Mouse (Mus musculus): ENCODE data around the gene Erp29. TPM values are rescaled to one million over a fixed set of nuclear protein-coding genes. Genes with fewer than 3 reads are reported as not detected.

Gene Erp29
- polyA plus RNA-seq, 1 experiment = 86.0 TPM

DNA sequence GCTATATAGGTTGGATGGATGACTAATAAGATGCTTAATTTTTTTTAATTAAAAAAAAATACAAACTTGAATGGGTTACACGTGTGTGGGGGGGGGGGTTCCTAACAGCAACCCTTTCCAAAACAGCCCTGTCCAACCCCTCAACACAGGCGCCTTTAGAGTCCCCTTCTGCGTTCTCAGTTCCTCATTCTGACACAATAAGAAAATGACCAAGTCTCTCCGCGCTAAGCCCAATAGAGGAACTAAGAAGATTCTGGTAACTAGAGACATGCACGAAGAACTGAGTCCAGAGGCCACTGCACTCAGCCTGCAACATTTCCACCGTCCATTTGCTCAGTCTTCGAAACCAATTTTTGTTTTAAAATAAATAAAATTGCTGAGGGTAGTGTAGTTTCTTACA, 1.1 kb downstream of the Erp29 start:
- H3K27me3 ChIP-seq (ENCODE audit: control insufficient read depth, insufficient read depth, insufficient read length) = no peaks in the 10 kb centered on the region
- H3K4me3 ChIP-seq = peak overlapping the region; percentile 95
- peaks cover 4% of the 10 kb centered on the region for H3K36me3 ChIP-seq (ENCODE audit: control insufficient read depth, insufficient read depth)
- peak overlapping the region; percentile 89 for H3ac ChIP-seq (ENCODE audit: control insufficient read depth, insufficient read length)
- TF ChIP-seq MYOD1 (IDR thresholded peaks at IDR 0.05; ENCODE audit: control insufficient read depth in 1 of 3, insufficient read length in 2 of 3, low read depth in 2 of 3) (no peak), E2F4 (IDR thresholded peaks at IDR 0.05; ENCODE audit: insufficient read depth) (no peak), MAX (IDR thresholded peaks at IDR 0.05; ENCODE audit: low read depth) (no peak), POLR2A (IDR thresholded peaks at IDR 0.05; ENCODE audit: insufficient read length, low read depth) (no peak), TCF12 (IDR thresholded peaks at IDR 0.05; ENCODE audit: insufficient read depth, poor library complexity, severe bottlenecking) (no peak), CEBPB (IDR thresholded peaks at IDR 0.05; ENCODE audit: insufficient read depth, poor library complexity, severe bottlenecking) (no peak), TCF3 (IDR thresholded peaks at IDR 0.05; ENCODE audit: insufficient read length, low read depth) (no peak), SRF (IDR thresholded peaks at IDR 0.05; ENCODE audit: control insufficient read depth, insufficient read length, low read depth) (no peak), REST (IDR thresholded peaks at IDR 0.05; ENCODE audit: insufficient read depth, insufficient read length) (no peak), POLR2AphosphoS2 (IDR thresholded peaks at IDR 0.05; ENCODE audit: insufficient read length, low read depth) (no peak), USF1 (IDR thresholded peaks at IDR 0.05; ENCODE audit: low read depth) (no peak), MYOG (IDR thresholded peaks at IDR 0.05; ENCODE audit: control insufficient read depth in 1 of 3, insufficient read depth in 1 of 3, insufficient read length in 2 of 3, low read depth in 2 of 3) (no peak)
- peaks cover 26% of the 10 kb centered on the region for H3K79me2 ChIP-seq (ENCODE audit: control insufficient read depth, insufficient read depth)
- H3K4me2 ChIP-seq (ENCODE audit: low read depth) = peak overlapping the region; percentile 92

DNA sequence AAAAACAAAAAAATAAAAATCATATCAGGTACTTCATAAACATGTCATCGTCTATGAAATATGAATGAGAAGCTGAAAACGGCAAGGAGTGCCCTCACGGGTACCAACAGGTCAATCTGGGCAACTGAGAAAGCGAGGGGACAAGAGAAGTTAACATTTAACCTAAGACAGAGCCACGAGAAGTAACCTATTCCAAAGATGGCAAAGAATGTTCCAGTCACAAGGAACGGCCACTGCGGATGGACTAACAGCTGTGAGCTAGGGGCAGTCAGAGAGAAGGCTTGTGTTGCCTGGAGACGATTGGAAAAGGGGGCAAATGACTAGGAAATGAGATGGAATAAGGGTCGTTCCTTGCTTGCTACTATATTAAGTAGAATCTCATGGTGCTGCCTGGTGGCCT, 1.8 kb downstream of the Erp29 start:
- no peak for TF ChIP-seq USF1 (IDR thresholded peaks at IDR 0.05; ENCODE audit: low read depth)
- H3K4me2 ChIP-seq (ENCODE audit: low read depth) = peak overlapping the region; percentile 92
- H3ac ChIP-seq (ENCODE audit: control insufficient read depth, insufficient read length) = no peak overlapping the region
- H3K36me3 ChIP-seq (ENCODE audit: control insufficient read depth, insufficient read depth) = peaks cover 4% of the 10 kb centered on the region
- no peaks in the 10 kb centered on the region for H3K27me3 ChIP-seq (ENCODE audit: control insufficient read depth, insufficient read depth, insufficient read length)
- H3K79me2 ChIP-seq (ENCODE audit: control insufficient read depth, insufficient read depth) = peaks cover 26% of the 10 kb centered on the region
- peak overlapping the region; percentile 95 for H3K4me3 ChIP-seq

GRCm38 (mm10) chr5:121449976-121450375, 2.3 kb downstream of the Erp29 start:
- no peak overlapping the region for H3K4me3 ChIP-seq

DNA sequence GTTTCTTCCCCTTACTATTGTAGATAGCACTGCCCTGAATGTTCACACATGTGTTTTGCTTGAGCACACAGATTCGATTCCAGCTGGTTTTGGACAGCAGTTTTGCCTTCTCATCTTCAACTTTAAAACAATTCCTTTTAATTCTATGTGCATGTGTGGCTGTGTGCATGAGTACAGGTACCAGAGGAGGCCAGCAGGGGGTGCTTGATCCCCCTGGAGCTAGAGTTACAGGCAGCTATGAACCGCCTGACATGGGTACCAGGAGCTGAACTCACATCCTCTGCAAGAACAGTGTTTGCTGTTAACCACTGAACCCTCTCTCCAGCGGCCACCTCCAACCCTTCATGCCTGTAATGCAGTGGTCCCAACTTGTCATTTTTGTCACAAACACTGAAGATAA, 3.9 kb downstream of the Erp29 start:
- TF ChIP-seq MAX (IDR thresholded peaks at IDR 0.05; ENCODE audit: low read depth) (no peak), MYOG (IDR thresholded peaks at IDR 0.05; ENCODE audit: control insufficient read depth in 1 of 3, insufficient read depth in 1 of 3, insufficient read length in 2 of 3, low read depth in 2 of 3) (no peak), USF1 (IDR thresholded peaks at IDR 0.05; ENCODE audit: low read depth) (no peak), MYOD1 (IDR thresholded peaks at IDR 0.05; ENCODE audit: control insufficient read depth in 1 of 3, insufficient read length in 2 of 3, low read depth in 2 of 3) (no peak), CEBPB (IDR thresholded peaks at IDR 0.05; ENCODE audit: insufficient read depth, poor library complexity, severe bottlenecking) (no peak), POLR2AphosphoS2 (IDR thresholded peaks at IDR 0.05; ENCODE audit: insufficient read length, low read depth) (no peak), TCF3 (IDR thresholded peaks at IDR 0.05; ENCODE audit: insufficient read length, low read depth) (no peak), POLR2A (IDR thresholded peaks at IDR 0.05; ENCODE audit: insufficient read length, low read depth) (no peak), TCF12 (IDR thresholded peaks at IDR 0.05; ENCODE audit: insufficient read depth, poor library complexity, severe bottlenecking) (no peak), SRF (IDR thresholded peaks at IDR 0.05; ENCODE audit: control insufficient read depth, insufficient read length, low read depth) (no peak), E2F4 (IDR thresholded peaks at IDR 0.05; ENCODE audit: insufficient read depth) (no peak), REST (IDR thresholded peaks at IDR 0.05; ENCODE audit: insufficient read depth, insufficient read length) (no peak)
- Histone ChIP-seq H3ac (ENCODE audit: control insufficient read depth, insufficient read length) (no peak overlapping the region), H3K36me3 (ENCODE audit: control insufficient read depth, insufficient read depth) (peaks cover 13% of the 10 kb centered on the region), H3K79me2 (ENCODE audit: control insufficient read depth, insufficient read depth) (peaks cover 26% of the 10 kb centered on the region), H3K4me3 (no peak overlapping the region), H3K4me2 (ENCODE audit: low read depth) (no peak overlapping the region), H3K27me3 (ENCODE audit: control insufficient read depth, insufficient read depth, insufficient read length) (no peaks in the 10 kb centered on the region)

More at GRCm38 (mm10) chr5:121449976-121450375, 2.3 kb downstream of the Erp29 start:
- TF ChIP-seq TCF3 (IDR thresholded peaks at IDR 0.05; ENCODE audit: insufficient read length, low read depth) (no peak), E2F4 (IDR thresholded peaks at IDR 0.05; ENCODE audit: insufficient read depth) (no peak), CEBPB (IDR thresholded peaks at IDR 0.05; ENCODE audit: insufficient read depth, poor library complexity, severe bottlenecking) (no peak), MYOD1 (IDR thresholded peaks at IDR 0.05; ENCODE audit: control insufficient read depth in 1 of 3, insufficient read length in 2 of 3, low read depth in 2 of 3) (no peak), USF1 (IDR thresholded peaks at IDR 0.05; ENCODE audit: low read depth) (no peak), REST (IDR thresholded peaks at IDR 0.05; ENCODE audit: insufficient read depth, insufficient read length) (no peak), SRF (IDR thresholded peaks at IDR 0.05; ENCODE audit: control insufficient read depth, insufficient read length, low read depth) (no peak), TCF12 (IDR thresholded peaks at IDR 0.05; ENCODE audit: insufficient read depth, poor library complexity, severe bottlenecking) (no peak), POLR2AphosphoS2 (IDR thresholded peaks at IDR 0.05; ENCODE audit: insufficient read length, low read depth) (no peak), MAX (IDR thresholded peaks at IDR 0.05; ENCODE audit: low read depth) (no peak), MYOG (IDR thresholded peaks at IDR 0.05; ENCODE audit: control insufficient read depth in 1 of 3, insufficient read depth in 1 of 3, insufficient read length in 2 of 3, low read depth in 2 of 3) (no peak), POLR2A (IDR thresholded peaks at IDR 0.05; ENCODE audit: insufficient read length, low read depth) (no peak)
- Histone ChIP-seq H3K36me3 (ENCODE audit: control insufficient read depth, insufficient read depth) (peaks cover 4% of the 10 kb centered on the region), H3ac (ENCODE audit: control insufficient read depth, insufficient read length) (no peak overlapping the region), H3K27me3 (ENCODE audit: control insufficient read depth, insufficient read depth, insufficient read length) (no peaks in the 10 kb centered on the region), H3K4me2 (ENCODE audit: low read depth) (no peak overlapping the region), H3K79me2 (ENCODE audit: control insufficient read depth, insufficient read depth) (peaks cover 26% of the 10 kb centered on the region)

- H3K4me3 ChIP-seq = no peak overlapping the region
- H3ac ChIP-seq (ENCODE audit: control insufficient read depth, insufficient read length) = no peak overlapping the region
- no peak overlapping the region for H3K4me2 ChIP-seq (ENCODE audit: low read depth)
- peaks cover 38% of the 10 kb centered on the region for H3K36me3 ChIP-seq (ENCODE audit: control insufficient read depth, insufficient read depth)
- peak; percentile 78 for TF ChIP-seq POLR2AphosphoS2 (IDR thresholded peaks at IDR 0.05; ENCODE audit: insufficient read length, low read depth)
- TF ChIP-seq SRF (IDR thresholded peaks at IDR 0.05; ENCODE audit: control insufficient read depth, insufficient read length, low read depth) = no peak
- peak; percentile 23 for TF ChIP-seq POLR2A (IDR thresholded peaks at IDR 0.05; ENCODE audit: insufficient read length, low read depth)
- TF ChIP-seq TCF3 (IDR thresholded peaks at IDR 0.05; ENCODE audit: insufficient read length, low read depth) = no peak
- H3K79me2 ChIP-seq (ENCODE audit: control insufficient read depth, insufficient read depth) = peaks cover 3% of the 10 kb centered on the region
- no peaks in the 10 kb centered on the region for H3K27me3 ChIP-seq (ENCODE audit: control insufficient read depth, insufficient read depth, insufficient read length)
These were observed 7.4 kb downstream of the Erp29 start for GRCm38 (mm10) chr5:121444870-121445269.

All from myocyte (in vitro differentiated cells).